Mouse (Mus musculus) liver, embryonic 13.5 days (tissue): ENCODE results near the gene Cfap97d2. TPM values are rescaled to one million over a fixed set of nuclear protein-coding genes. Genes with fewer than 3 reads are reported as not detected.

Experiments used
- ATAC-seq: fragments of 200-750 bp; cut with Nextera tagmentation; 2 replicates; pipeline ENCODE4 v1.8.0; 2017; ENCODE audit warnings: low read depth, mild to moderate bottlenecking, moderate number of reproducible peaks, moderate library complexity
- DNase-seq: peaks from one replicate; pipeline ENCODE4 v3.0.0; 2022
- H3K27ac ChIP-seq: fragments of 300-500 bp; sonication (generic); 2 replicates; pipeline ENCODE4 v1.5.1; 2015; ENCODE audit warnings: moderate library complexity, mild to moderate bottlenecking, inconsistent platforms
- H3K27me3 ChIP-seq: fragments of 300-500 bp; sonication (generic); 2 replicates; pipeline ENCODE4 v1.6.1; 2015; ENCODE audit warnings: mild to moderate bottlenecking, inconsistent platforms
- H3K36me3 ChIP-seq: fragments of 300-500 bp; sonication (generic); 2 replicates; pipeline ENCODE4 v1.6.1; 2015; ENCODE audit warnings: mild to moderate bottlenecking, inconsistent platforms
- H3K4me1 ChIP-seq: fragments of 300-500 bp; sonication (generic); replicated peaks from 2 replicates; pipeline ENCODE4 v1.6.1; 2015; ENCODE audit warnings: inconsistent platforms
- H3K4me2 ChIP-seq: fragments of 300-500 bp; sonication (generic); 2 replicates; pipeline ENCODE4 v1.6.1; 2015; ENCODE audit warnings: inconsistent platforms, mild to moderate bottlenecking, moderate library complexity
- H3K4me3 ChIP-seq: fragments of 300-500 bp; sonication (generic); replicated peaks from 2 replicates; pipeline ENCODE4 v1.5.1; 2015; ENCODE audit warnings: mild to moderate bottlenecking, inconsistent platforms
- H3K9ac ChIP-seq: fragments of 300-500 bp; sonication (generic); 2 replicates; pipeline ENCODE4 v1.6.1; 2015; ENCODE audit warnings: mild to moderate bottlenecking, inconsistent platforms
- H3K9me3 ChIP-seq: fragments of 300-500 bp; sonication (generic); replicated peaks from 2 replicates; pipeline ENCODE4 v1.6.1; 2016; ENCODE audit warnings: inconsistent platforms
- WGBS: fragments of 180-500 bp; shearing (Covaris S2); methylation state at CpG from one replicate; pipeline ENCODE4 v1.1.7; 2015; ENCODE audit not compliant: insufficient replicate concordance; 5-methylcytosine and 5-hydroxymethylcytosine counted together
- polyA plus RNA-seq: library from polyadenylated mRNA; unstranded; fragments of >200 nt; fragmentation: Nextera tagmentation; extraction: Ambion mirVana; gene quantifications from 2 replicates; pipeline ENCODE4 v1.2.1, GENCODE M21; 2015

Cfap97d2 gene
- not detected in 2 replicates for polyA plus RNA-seq

DNA sequence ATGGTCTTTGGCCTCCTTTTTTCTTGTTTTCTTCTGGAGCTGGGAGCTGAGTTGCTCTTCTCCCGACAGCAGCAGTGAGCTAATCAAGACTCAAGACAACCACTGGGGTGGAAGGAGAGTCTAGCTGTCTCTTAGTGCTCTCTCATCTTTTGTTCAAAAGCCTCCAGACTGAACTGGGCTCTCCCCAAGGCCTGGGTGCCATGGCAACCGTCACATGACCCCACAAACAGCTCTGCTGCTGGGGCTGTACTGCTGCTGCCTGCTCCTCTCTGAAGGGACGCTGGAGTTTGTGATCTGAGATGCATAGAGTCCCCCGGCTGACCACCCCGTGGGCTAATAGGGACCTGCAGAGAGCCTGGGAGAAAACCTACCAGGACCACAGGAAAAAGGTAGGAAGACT, at the start of gene Cfap97d2:
Gene Cfap97d2 (plus strand): TSS at position 222 of the 400 bp plus-strand sequence.
- WGBS, result 36% methylated on average over 5 of the region's 5 CpGs

DNA sequence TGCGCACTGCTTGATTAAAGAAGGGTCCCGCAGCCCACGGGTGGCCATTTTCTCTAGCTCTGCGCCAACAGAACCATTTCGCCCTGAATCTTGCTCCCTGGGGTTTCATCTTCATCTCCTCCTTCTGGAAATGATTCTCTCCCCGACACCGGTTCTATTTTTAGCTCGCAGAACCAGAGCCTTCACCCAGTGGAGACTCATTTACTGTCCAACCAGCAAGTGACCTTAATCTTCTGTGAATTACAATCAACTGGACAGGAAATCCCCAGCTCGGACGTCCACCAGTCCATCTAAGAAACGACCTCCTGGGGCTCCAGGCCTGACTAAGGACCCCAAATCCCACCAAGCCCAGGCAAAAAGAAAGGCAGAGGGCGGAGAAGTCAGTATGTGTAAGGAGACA, 48.2 kb upstream of the Cfap97d2 start:
- Histone ChIP-seq H3K36me3 (no peaks in the 10 kb centered on the region), H3K4me1 (peaks cover 15% of the 10 kb centered on the region), H3K9me3 (no peaks in the 10 kb centered on the region), H3K27ac (no peak overlapping the region), H3K4me3 (no peak overlapping the region), H3K9ac (no peak overlapping the region), H3K4me2 (no peak overlapping the region), H3K27me3 (no peaks in the 10 kb centered on the region)
- WGBS, result 74% methylated on average over 12 of the region's 12 CpGs
- DNase-seq (no peak), ATAC-seq (no peak)

More for the DNA sequence above, at the start of gene Cfap97d2:
- H3K9me3 ChIP-seq, result no peaks in the 10 kb centered on the region
- no peak within 1 kb of the TSS for H3K27ac ChIP-seq
- H3K27me3 ChIP-seq, result no peaks in the 10 kb centered on the region
- no peaks in the 10 kb centered on the region for H3K36me3 ChIP-seq
- no peak within 1 kb of the TSS for H3K4me3 ChIP-seq
- peaks cover 5% of the 10 kb centered on the region; the same call in 1 of the 2 replicates for H3K4me1 ChIP-seq
- ATAC-seq (no peak), DNase-seq (no peak)
- H3K4me2 ChIP-seq, result no peak within 1 kb of the TSS
- no peak within 1 kb of the TSS for H3K9ac ChIP-seq

DNA sequence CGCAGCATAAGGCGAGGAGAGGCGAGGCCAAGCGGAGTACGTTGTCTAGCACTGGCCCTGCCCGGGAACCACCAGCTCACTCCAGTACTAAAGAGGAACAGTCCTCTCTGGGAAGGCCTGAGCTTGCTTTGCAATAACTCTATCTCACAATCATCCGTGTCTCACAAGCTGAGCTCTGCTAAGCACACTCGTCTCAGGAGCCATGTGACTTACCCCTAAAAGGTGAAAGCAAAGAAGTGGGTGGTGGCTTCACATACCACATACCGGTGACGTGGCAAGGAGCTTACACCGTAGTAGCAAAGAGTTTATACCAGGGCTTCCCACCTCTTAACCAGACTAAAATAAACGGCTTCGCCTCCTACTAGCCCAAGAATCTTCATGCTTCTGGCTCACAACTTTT, 45.4 kb upstream of the Cfap97d2 start:
- no peak overlapping the region for H3K27ac ChIP-seq
- peaks cover 15% of the 10 kb centered on the region for H3K4me1 ChIP-seq
- H3K4me3 ChIP-seq, result no peak overlapping the region
- ATAC-seq (no peak), DNase-seq (no peak)
- H3K27me3 ChIP-seq, result no peaks in the 10 kb centered on the region
- WGBS, result 68% methylated on average over 13 of the region's 13 CpGs
- H3K4me2 ChIP-seq, result no peak overlapping the region
- no peaks in the 10 kb centered on the region for H3K9me3 ChIP-seq
- no peak overlapping the region for H3K9ac ChIP-seq
- H3K36me3 ChIP-seq, result no peaks in the 10 kb centered on the region

- Histone ChIP-seq H3K36me3 (peaks cover 6% of the 10 kb centered on the region; the same call in 1 of the 2 replicates), H3K9me3 (no peaks in the 10 kb centered on the region), H3K4me1 (peaks cover 38% of the 10 kb centered on the region), H3K27ac (no peak overlapping the region; the same call in 1 of the 2 replicates), H3K4me3 (no peak overlapping the region), H3K27me3 (no peaks in the 10 kb centered on the region), H3K4me2 (no peak overlapping the region), H3K9ac (no peak overlapping the region)
- 75% methylated on average over 6 of the region's 6 CpGs for WGBS
- ATAC-seq, result no peak
- DNase-seq, result no peak
These were observed 40.9 kb upstream of the Cfap97d2 start for GRCm38 (mm10) chr8:13664711-13665210.

- H3K4me3 ChIP-seq, result no peak overlapping the region
- DNase-seq (no peak), ATAC-seq (no peak)
- H3K27ac ChIP-seq, result no peak overlapping the region
- no peaks in the 10 kb centered on the region for H3K27me3 ChIP-seq
- H3K4me1 ChIP-seq, result peaks cover 45% of the 10 kb centered on the region
- H3K36me3 ChIP-seq, result peaks cover 6% of the 10 kb centered on the region; the same call in 1 of the 2 replicates
- no peak overlapping the region for H3K4me2 ChIP-seq
- H3K9me3 ChIP-seq, result no peaks in the 10 kb centered on the region
- 60% methylated on average over 4 of the region's 4 CpGs for WGBS
- no peak overlapping the region for H3K9ac ChIP-seq
These were observed 40.2 kb upstream of the Cfap97d2 start for GRCm38 (mm10) chr8:13665538-13665937.

DNA sequence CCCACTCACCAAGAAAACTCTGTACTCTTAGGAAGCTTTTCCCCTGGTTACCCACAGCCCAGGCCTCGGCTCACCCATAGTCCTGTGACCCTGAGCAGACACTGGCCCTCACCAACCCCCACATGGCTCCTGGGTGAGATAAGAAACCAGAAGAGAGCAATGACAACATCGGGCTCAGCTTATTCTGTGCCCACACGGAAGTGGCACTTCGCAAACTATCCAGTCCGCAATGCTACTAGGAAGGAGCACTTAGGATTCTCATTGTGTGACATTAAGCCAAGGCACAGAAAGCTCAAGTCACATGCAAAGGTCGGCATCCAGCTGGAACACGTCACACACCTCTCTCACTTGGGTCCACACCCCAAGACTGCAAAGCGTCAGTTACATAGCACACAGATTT, 39.7 kb upstream of the Cfap97d2 start:
- Histone ChIP-seq H3K36me3 (peaks cover 6% of the 10 kb centered on the region; the same call in 1 of the 2 replicates), H3K27ac (no peak overlapping the region), H3K27me3 (no peaks in the 10 kb centered on the region), H3K9me3 (no peaks in the 10 kb centered on the region), H3K9ac (no peak overlapping the region), H3K4me2 (no peak overlapping the region), H3K4me1 (peaks cover 49% of the 10 kb centered on the region), H3K4me3 (no peak overlapping the region)
- WGBS, result 34% methylated on average over 8 of the region's 8 CpGs
- DNase-seq (no peak), ATAC-seq (0 out of 2 replicates have a peak, but pooled peaks have one; percentile 19)

- Histone ChIP-seq H3K4me3 (no peak overlapping the region), H3K4me1 (peaks cover 69% of the 10 kb centered on the region), H3K27ac (no peak overlapping the region), H3K9ac (no peak overlapping the region), H3K9me3 (no peaks in the 10 kb centered on the region), H3K27me3 (no peaks in the 10 kb centered on the region), H3K4me2 (no peak overlapping the region), H3K36me3 (peaks cover 6% of the 10 kb centered on the region; the same call in 1 of the 2 replicates)
- ATAC-seq (no peak), DNase-seq (no peak)
- 70% methylated on average over 4 of the region's 4 CpGs for WGBS
These were observed 37.8 kb upstream of the Cfap97d2 start for GRCm38 (mm10) chr8:13667917-13668316.

- Histone ChIP-seq H3K4me3 (no peak overlapping the region), H3K36me3 (peaks cover 6% of the 10 kb centered on the region; the same call in 1 of the 2 replicates), H3K9ac (no peak overlapping the region), H3K4me2 (no peak overlapping the region), H3K27me3 (no peaks in the 10 kb centered on the region), H3K4me1 (peaks cover 74% of the 10 kb centered on the region), H3K9me3 (no peaks in the 10 kb centered on the region), H3K27ac (no peak overlapping the region; the same call in 1 of the 2 replicates)
- no peak for ATAC-seq
- DNase-seq, result no peak
- 76% methylated on average over 10 of the region's 10 CpGs for WGBS
These were observed 37.3 kb upstream of the Cfap97d2 start for GRCm38 (mm10) chr8:13668367-13668766.

GRCm38 (mm10) chr8:13670011-13670471, 35.6 kb upstream of the Cfap97d2 start:
- DNase-seq (no peak), ATAC-seq (no peak)
- peaks cover 6% of the 10 kb centered on the region; the same call in 1 of the 2 replicates for H3K36me3 ChIP-seq
- H3K4me1 ChIP-seq, result peaks cover 82% of the 10 kb centered on the region
- no peak overlapping the region for H3K4me2 ChIP-seq
- no peak overlapping the region for H3K4me3 ChIP-seq
- no peaks in the 10 kb centered on the region for H3K27me3 ChIP-seq
- H3K9me3 ChIP-seq, result no peaks in the 10 kb centered on the region
- no peak overlapping the region for H3K27ac ChIP-seq
- 80% methylated on average over 17 of the region's 17 CpGs for WGBS
- no peak overlapping the region for H3K9ac ChIP-seq

DNA sequence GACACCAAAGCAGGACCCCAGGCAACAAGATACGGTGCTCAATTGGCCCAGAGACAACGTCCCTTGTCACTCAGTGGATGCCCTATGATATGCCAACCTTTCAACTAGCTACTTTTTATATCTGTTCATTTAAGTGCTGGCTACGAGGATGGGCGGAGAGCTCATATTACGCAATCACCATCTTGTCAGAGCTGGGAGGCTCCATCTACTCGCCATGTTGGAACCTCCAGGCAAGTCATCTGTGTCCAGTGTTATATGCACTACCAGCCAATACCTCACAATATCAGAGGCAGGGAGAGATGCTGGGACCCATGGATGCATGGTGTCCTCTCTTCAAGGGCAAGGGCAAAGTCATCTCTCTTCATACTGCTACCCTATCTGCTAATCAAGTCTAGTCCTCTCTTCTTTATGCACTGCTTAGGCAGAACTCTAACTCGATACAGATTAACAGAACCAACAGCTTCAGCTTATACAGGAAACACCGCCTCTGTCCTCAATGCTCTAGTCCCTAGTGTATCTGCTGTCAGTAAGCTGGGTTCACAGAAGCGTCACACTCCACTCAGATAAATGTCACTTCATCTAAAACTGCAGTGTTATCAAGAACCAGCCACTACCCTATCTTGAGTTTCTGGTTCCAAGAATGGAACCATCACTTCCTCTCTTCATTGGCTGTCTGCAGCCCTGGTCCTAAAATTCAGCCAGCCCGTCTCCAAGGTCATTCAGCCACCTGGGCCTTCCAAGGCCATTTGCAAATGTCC, 34.3 kb upstream of the Cfap97d2 start:
- 30% methylated on average over 10 of the region's 10 CpGs for WGBS
- H3K4me3 ChIP-seq, result no peak overlapping the region
- peak; percentile 23 for DNase-seq
- H3K9me3 ChIP-seq, result no peaks in the 10 kb centered on the region
- peak overlapping the region; percentile 41 for H3K4me2 ChIP-seq
- H3K27ac ChIP-seq, result peak overlapping the region; percentile 56
- no peaks in the 10 kb centered on the region for H3K27me3 ChIP-seq
- peak; percentile 79 for ATAC-seq
- H3K9ac ChIP-seq, result no peak overlapping the region
- H3K4me1 ChIP-seq, result peaks cover 82% of the 10 kb centered on the region
- peaks cover 6% of the 10 kb centered on the region; the same call in 1 of the 2 replicates for H3K36me3 ChIP-seq

- ATAC-seq (no peak), DNase-seq (no peak)
- Histone ChIP-seq H3K4me2 (peak overlapping the region; percentile 36; the same call in 1 of the 2 replicates), H3K36me3 (no peaks in the 10 kb centered on the region), H3K4me3 (no peak overlapping the region), H3K27ac (peak overlapping the region; percentile 76), H3K9me3 (no peaks in the 10 kb centered on the region), H3K9ac (0 out of 2 replicates have a peak overlapping the region, but pooled peaks have one; percentile 17), H3K27me3 (no peaks in the 10 kb centered on the region), H3K4me1 (peaks cover 92% of the 10 kb centered on the region)
- WGBS, result 49% methylated on average over 4 of the region's 4 CpGs
These were observed 32.5 kb upstream of the Cfap97d2 start for GRCm38 (mm10) chr8:13673215-13673614.
